Mouse (Mus musculus) liver, postnatal 0 days (tissue): ENCODE results near the gene Tbxas1. TPM values are rescaled to one million over a fixed set of nuclear protein-coding genes. Genes with fewer than 3 reads are reported as not detected.
A peak's percentile ranks its signal among the peaks of the same experiment; 100 is the strongest.

Experiments used
- ATAC-seq: fragments of 200-750 bp; cut with Nextera tagmentation; 2 replicates; pipeline ENCODE4 v1.8.0; 2017; ENCODE audit warnings: mild to moderate bottlenecking, moderate library complexity
- DNase-seq: peaks from one replicate; pipeline ENCODE4 v3.0.0-alpha.2; 2016
- H3K27ac ChIP-seq: fragments of 300-500 bp; sonication (generic); 2 replicates; pipeline ENCODE4 v1.5.1; 2014; ENCODE audit warnings: antibody characterized with exemption, moderate library complexity, mild to moderate bottlenecking, low read depth
- H3K27me3 ChIP-seq: fragments of 300-500 bp; sonication (generic); 2 replicates; pipeline ENCODE4 v1.6.1; 2014; ENCODE audit warnings: low read length, control low read depth, mixed read lengths; ENCODE audit not compliant: insufficient read depth
- H3K36me3 ChIP-seq: fragments of 300-500 bp; sonication (generic); replicated peaks from 2 replicates; pipeline ENCODE4 v1.6.1; 2014; ENCODE audit warnings: mild to moderate bottlenecking, control low read depth, low read length, moderate library complexity, mixed read lengths; ENCODE audit not compliant: insufficient read depth
- H3K4me1 ChIP-seq: fragments of 300-500 bp; sonication (generic); 2 replicates; pipeline ENCODE4 v1.6.1; 2014; ENCODE audit warnings: antibody characterized with exemption, mild to moderate bottlenecking, control low read depth; ENCODE audit not compliant: insufficient read depth
- H3K4me2 ChIP-seq: fragments of 300-500 bp; sonication (generic); 2 replicates; pipeline ENCODE4 v1.6.1; 2014; ENCODE audit warnings: low read depth, mild to moderate bottlenecking, low read length, moderate library complexity, mixed read lengths
- H3K4me3 ChIP-seq: fragments of 300-500 bp; sonication (generic); 2 replicates; pipeline ENCODE4 v1.5.1; 2014; ENCODE audit warnings: low read depth, low read length
- H3K9ac ChIP-seq: fragments of 300-500 bp; sonication (generic); replicated peaks from 2 replicates; pipeline ENCODE4 v1.6.1; 2014; ENCODE audit warnings: mild to moderate bottlenecking, moderate library complexity
- H3K9me3 ChIP-seq: fragments of 300-500 bp; sonication (generic); 2 replicates; pipeline ENCODE4 v1.6.1; 2016; ENCODE audit warnings: mild to moderate bottlenecking, control low read depth, low read length, mixed read lengths
- CTCF ChIP-seq: sonication (generic); IDR thresholded peaks from 2 replicates; pipeline ENCODE4 v1.5.1; 2016; ENCODE audit warnings: antibody characterized with exemption, low read depth
- EP300 ChIP-seq: IDR thresholded peaks from 2 replicates; pipeline ENCODE4 v1.6.1; 2016; ENCODE audit warnings: antibody characterized with exemption, low read depth, mild to moderate bottlenecking
- WGBS: fragments of 180-500 bp; shearing (Covaris S2); extraction: QIAGEN DNeasy Blood & Tissue Kit; methylation state at CpG from one replicate; pipeline ENCODE4 v1.1.7; 2014; ENCODE audit not compliant: insufficient replicate concordance; 5-methylcytosine and 5-hydroxymethylcytosine counted together
- polyA plus RNA-seq: library from polyadenylated mRNA; unstranded; fragments of >200 nt; fragmentation: Nextera tagmentation; extraction: Ambion mirVana; gene quantifications from 2 replicates; pipeline ENCODE4 v1.2.1, GENCODE M21; 2015

Tbxas1 gene
- polyA plus RNA-seq, 1 experiment from 2014 or later = 10.3 TPM

GRCm38 (mm10) chr6:38850715-38851259, 24.4 kb upstream of the Tbxas1 start:
- Histone ChIP-seq H3K4me1 (peaks cover 73% of the 10 kb centered on the region), H3K9me3 (no peaks in the 10 kb centered on the region), H3K27ac (no peak overlapping the region), H3K27me3 (no peaks in the 10 kb centered on the region), H3K4me3 (no peak overlapping the region), H3K4me2 (no peak overlapping the region), H3K36me3 (0 out of 2 replicates have a peak, but pooled peaks cover 2% of the 10 kb centered on the region), H3K9ac (no peak overlapping the region)
- WGBS = 78% methylated on average over 6 of the region's 6 CpGs
- ATAC-seq = no peak
- no peak for TF ChIP-seq CTCF
- TF ChIP-seq EP300 = no peak
- no peak for DNase-seq

GRCm38 (mm10) chr6:38851740-38852139, 23.5 kb upstream of the Tbxas1 start:
- Histone ChIP-seq H3K9me3 (no peaks in the 10 kb centered on the region), H3K9ac (no peak overlapping the region), H3K27ac (no peak overlapping the region), H3K27me3 (no peaks in the 10 kb centered on the region), H3K36me3 (0 out of 2 replicates have a peak, but pooled peaks cover 2% of the 10 kb centered on the region), H3K4me3 (no peak overlapping the region), H3K4me1 (peaks cover 69% of the 10 kb centered on the region), H3K4me2 (no peak overlapping the region)
- no peak for TF ChIP-seq CTCF
- TF ChIP-seq EP300 = no peak
- DNase-seq (no peak), ATAC-seq (no peak)
- 59% methylated on average over 2 of the region's 2 CpGs for WGBS

GRCm38 (mm10) chr6:38853561-38853992, 21.6 kb upstream of the Tbxas1 start:
- Histone ChIP-seq H3K4me3 (no peak overlapping the region), H3K4me1 (peaks cover 51% of the 10 kb centered on the region), H3K9ac (no peak overlapping the region), H3K27ac (peak overlapping the region; percentile 56), H3K27me3 (no peaks in the 10 kb centered on the region), H3K4me2 (no peak overlapping the region; the same call in 1 of the 2 replicates), H3K9me3 (no peaks in the 10 kb centered on the region), H3K36me3 (0 out of 2 replicates have a peak, but pooled peaks cover 2% of the 10 kb centered on the region)
- ATAC-seq = peak; percentile 64
- DNase-seq = no peak
- TF ChIP-seq CTCF = no peak
- TF ChIP-seq EP300 = no peak
- WGBS = 62% methylated on average over 5 of the region's 5 CpGs

- H3K4me3 ChIP-seq = no peak overlapping the region
- H3K4me2 ChIP-seq = no peak overlapping the region
- no peaks in the 10 kb centered on the region for H3K36me3 ChIP-seq
- WGBS = 96% methylated on average over 1 of the region's 1 CpGs
- no peak overlapping the region; the same call in 1 of the 2 replicates for H3K27ac ChIP-seq
- DNase-seq = no peak
- H3K4me1 ChIP-seq = peaks cover 29% of the 10 kb centered on the region
- no peak overlapping the region for H3K9ac ChIP-seq
- TF ChIP-seq EP300 (no peak), CTCF (no peak)
- no peaks in the 10 kb centered on the region for H3K9me3 ChIP-seq
- no peaks in the 10 kb centered on the region for H3K27me3 ChIP-seq
- ATAC-seq = no peak
These were observed 15.4 kb upstream of the Tbxas1 start for GRCm38 (mm10) chr6:38859819-38860218.

GRCm38 (mm10) chr6:38860301-38860700, 14.9 kb upstream of the Tbxas1 start:
- Histone ChIP-seq H3K27me3 (no peaks in the 10 kb centered on the region), H3K9ac (no peak overlapping the region), H3K36me3 (no peaks in the 10 kb centered on the region), H3K4me2 (no peak overlapping the region), H3K9me3 (no peaks in the 10 kb centered on the region), H3K4me1 (peaks cover 34% of the 10 kb centered on the region), H3K27ac (peak overlapping the region; percentile 39; the same call in 1 of the 2 replicates), H3K4me3 (no peak overlapping the region)
- TF ChIP-seq CTCF (no peak), EP300 (no peak)
- DNase-seq = no peak
- 83% methylated on average over 2 of the region's 2 CpGs for WGBS
- no peak for ATAC-seq

GRCm38 (mm10) chr6:38863595-38863994, 11.6 kb upstream of the Tbxas1 start:
- 0 out of 2 replicates have a peak, but pooled peaks have one; percentile 29 for ATAC-seq
- H3K4me2 ChIP-seq = no peak overlapping the region
- no peaks in the 10 kb centered on the region for H3K27me3 ChIP-seq
- H3K9ac ChIP-seq = no peak overlapping the region
- H3K9me3 ChIP-seq = no peaks in the 10 kb centered on the region
- 54% methylated on average over 3 of the region's 3 CpGs for WGBS
- no peak for TF ChIP-seq EP300
- no peak for TF ChIP-seq CTCF
- peaks cover 53% of the 10 kb centered on the region for H3K4me1 ChIP-seq
- H3K27ac ChIP-seq = no peak overlapping the region
- peaks cover 2% of the 10 kb centered on the region; the same call in 1 of the 2 replicates for H3K36me3 ChIP-seq
- no peak for DNase-seq
- H3K4me3 ChIP-seq = no peak overlapping the region
